Mouse (Mus musculus) NIH3T3 (cell line): ENCODE data around the gene Snd1.

Experiments
- DNase-seq: peaks from one replicate; pipeline ENCODE4 v3.0.0-alpha.2; 2012; ENCODE audit warnings: low read depth

Gene Snd1

GRCm38 (mm10) chr6:28872421-28872795 is 397.5 kb downstream of the Snd1 start:
- no peak for DNase-seq

DNA sequence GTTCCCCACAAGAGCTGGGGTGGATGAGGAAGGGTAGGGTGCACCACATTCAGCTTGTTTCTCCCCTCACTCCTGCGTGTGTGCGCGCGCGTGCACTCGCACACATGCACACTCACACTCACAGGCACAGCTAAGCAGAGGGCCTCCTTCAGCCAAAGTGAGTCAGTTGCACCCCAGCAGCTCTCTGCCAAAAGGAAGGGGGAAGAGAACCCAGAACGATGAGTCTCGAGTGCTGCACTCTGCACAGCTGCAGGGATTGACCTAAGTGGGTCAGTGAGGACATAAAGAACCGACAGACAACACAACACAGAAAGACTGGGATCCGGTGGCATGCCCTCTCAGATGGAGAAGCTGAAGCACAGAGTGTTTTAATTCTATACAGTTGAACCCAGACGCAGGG is 399.1 kb downstream of the Snd1 start:
- DNase-seq, result peak; percentile 22

DNA sequence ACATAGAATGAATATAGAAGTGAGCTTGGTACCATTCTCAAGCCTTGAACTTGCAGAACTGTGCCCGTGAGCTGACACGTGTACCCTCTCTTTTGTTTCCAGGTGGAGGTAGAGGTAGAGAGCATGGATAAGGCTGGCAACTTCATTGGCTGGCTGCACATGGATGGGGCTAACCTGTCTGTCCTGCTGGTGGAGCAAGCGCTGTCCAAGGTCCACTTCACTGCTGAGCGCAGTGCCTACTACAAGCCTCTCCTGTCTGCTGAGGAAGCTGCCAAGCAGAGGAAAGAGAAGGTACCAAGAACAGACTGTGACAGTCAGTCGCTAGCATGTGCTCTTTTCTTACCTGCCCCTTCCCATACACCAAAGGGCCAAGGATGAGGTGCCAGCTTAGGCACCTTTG is 399.8 kb downstream of the Snd1 start:
- no peak for DNase-seq

GRCm38 (mm10) chr6:28875333-28875732 is 400.4 kb downstream of the Snd1 start:
- DNase-seq, result no peak

- peak; percentile 25 for DNase-seq
Observed at GRCm38 (mm10) chr6:28876492-28876891, 401.6 kb downstream of the Snd1 start.

- DNase-seq, result peak; percentile 33
Observed at GRCm38 (mm10) chr6:28877945-28878666, 403.2 kb downstream of the Snd1 start.

- no peak for DNase-seq
Observed at GRCm38 (mm10) chr6:28879315-28879714, 404.4 kb downstream of the Snd1 start.

GRCm38 (mm10) chr6:28880909-28881308 is 406.0 kb downstream of the Snd1 start:
- no peak for DNase-seq

DNA sequence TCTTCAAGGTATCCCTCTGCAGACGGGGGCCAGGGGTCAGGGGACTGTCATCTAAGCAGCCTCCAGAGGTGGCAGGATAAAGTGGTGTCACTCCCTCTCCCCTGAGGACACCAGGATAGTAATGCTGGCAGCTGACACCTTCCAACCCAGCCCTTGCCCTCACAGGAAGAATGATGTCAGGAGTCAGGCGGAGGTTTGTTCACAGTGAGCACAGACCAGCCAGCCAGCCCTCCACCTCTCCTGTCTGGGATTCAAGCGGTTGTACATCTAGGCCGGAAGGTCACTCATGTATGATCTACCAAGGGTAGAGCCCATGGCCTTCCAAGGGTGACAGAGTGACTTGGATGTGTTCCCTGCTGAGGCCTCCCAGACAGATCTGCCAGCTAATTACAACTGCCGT is 408.6 kb downstream of the Snd1 start:
- no peak for DNase-seq

DNA sequence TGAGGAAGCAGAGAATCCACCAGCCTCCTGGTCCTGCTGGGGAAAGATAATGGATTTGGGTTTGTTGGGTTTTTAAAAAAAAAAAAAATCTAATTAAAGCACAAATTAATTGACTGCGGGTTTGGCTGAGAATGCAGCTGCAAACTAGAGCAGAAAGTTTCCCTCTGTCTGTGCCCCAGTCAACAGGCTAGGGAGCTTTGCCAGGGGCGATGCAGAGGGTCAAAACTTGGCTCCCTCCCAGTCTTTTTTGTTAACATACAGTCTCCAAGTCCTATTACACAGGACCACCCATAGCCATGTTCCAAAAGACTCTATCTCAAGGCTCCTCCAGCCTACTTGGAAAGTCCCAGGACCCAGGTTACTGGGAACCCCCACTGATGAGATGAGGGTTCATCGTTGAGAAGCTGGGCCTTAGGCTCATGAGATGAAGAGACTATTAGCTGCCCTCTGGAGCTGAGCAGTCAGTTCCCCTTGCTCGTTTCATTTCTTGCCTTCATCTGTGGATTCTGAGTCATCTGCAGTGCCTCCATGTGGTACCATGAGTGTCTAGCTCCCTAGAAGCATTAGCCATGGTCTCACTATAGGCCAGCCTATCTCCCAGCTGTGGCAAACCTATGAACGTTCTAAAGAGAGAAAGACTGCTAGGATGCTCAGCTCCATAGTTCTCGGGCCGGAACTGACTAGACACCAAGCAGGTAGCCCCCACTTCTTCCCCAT is 411.9 kb downstream of the Snd1 start:
- DNase-seq, result peak; percentile 26

GRCm38 (mm10) chr6:28890426-28890825 is 415.5 kb downstream of the Snd1 start:
- DNase-seq, result no peak

DNA sequence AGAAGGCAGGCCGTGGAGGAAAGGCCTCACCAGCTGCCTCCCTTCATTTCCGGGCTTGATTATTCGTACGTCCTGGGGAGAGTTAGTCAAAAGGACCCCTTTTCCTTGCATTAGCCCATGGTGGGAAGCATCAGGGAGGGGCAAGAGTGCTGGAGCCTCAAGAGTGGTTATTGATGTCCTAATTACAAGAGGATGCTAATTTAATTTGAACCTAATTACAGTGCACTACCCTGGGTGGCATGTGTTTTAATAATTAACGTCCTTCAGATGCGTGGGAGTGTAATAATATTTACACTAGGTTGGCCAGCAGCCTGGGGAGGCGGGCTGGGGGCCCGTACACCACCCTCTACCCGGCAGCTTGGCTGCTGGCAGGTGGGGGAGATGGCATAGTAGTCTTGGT is 416.5 kb downstream of the Snd1 start:
- DNase-seq, result no peak

GRCm38 (mm10) chr6:28895004-28895515 is 420.1 kb downstream of the Snd1 start:
- DNase-seq, result peak; percentile 53

DNA sequence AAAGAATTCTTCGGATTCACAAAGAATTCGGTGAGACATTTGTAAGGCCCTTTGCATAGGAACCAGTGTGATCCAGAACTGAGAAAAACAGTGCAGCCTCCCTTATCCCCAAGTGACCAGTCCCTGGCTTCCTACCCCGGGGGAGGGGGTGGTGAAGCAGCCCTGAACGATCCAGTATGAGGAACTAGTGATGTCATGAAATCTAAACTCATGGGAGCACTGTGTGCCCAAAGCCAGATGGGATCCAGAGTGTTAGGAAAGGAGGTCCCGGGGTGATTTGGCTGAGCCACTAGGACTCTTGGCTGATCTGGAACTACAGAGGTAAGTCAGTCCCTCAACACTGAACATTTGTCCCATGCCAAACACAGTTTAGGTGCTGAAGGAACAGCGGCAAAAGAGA is 420.8 kb downstream of the Snd1 start:
- DNase-seq, result peak; percentile 29

GRCm38 (mm10) chr6:28896762-28897320 is 421.9 kb downstream of the Snd1 start:
- DNase-seq, result no peak

- peak; percentile 76 for DNase-seq
Observed at GRCm38 (mm10) chr6:28897326-28898085, 422.6 kb downstream of the Snd1 start.

DNA sequence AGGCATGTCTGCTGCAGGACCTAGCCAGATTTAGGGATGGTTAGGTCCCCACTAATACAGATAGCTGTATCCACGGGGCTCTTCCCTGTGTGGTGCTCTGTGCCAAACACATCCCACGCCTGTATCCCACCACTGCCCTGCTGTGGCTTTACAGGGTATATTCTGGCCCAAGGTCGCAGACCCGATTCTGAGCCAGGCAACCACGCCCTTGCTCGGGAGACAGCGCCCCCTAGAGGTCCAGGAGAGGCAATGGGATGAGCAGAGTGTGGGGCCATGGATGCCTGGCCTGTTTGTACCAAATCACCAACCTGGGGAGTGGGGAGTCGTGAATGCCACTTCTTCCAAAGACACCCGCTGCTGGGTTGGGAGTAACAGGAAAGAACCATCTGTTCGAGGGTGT is 423.9 kb downstream of the Snd1 start:
- DNase-seq, result peak; percentile 45

DNA sequence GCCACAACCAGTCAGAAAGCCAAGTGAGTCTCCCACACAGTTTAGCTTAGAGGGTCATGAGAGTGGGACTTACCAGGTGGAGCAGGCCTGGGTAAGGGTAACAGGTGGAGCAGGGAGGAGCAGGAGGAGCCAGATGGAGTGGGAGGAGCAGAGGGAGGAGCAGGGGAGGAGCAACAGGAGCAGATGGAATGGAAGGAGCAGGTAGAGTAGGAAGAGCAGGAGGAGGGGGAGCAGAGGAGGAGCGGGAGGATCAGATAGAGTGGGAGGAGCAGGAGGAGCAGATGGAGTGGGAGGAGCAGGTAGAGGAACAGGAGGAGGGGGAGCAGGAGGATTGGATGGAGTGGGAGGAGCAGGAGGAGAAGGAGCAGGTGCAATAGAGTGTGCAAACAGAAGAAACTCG is 427.6 kb downstream of the Snd1 start:
- DNase-seq, result no peak

DNA sequence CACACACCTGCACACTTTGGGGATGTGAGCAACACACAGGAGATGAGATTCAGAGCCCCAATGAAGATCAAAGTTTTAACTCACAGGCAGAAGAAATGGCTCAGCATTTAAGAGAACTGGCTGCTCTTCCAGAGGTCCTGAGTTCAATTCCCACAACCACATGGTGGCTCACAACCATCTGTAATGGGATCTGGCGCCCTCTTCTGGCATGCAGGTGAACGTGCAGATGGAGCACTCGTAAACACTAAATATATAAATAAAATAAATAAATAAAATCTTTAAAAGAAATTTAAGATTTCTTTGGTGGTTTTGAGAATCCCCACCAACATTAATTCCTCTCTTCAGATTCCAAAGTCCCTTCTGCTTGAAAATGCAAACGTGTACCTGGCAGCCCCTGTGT is 429.5 kb downstream of the Snd1 start:
- DNase-seq, result no peak

DNA sequence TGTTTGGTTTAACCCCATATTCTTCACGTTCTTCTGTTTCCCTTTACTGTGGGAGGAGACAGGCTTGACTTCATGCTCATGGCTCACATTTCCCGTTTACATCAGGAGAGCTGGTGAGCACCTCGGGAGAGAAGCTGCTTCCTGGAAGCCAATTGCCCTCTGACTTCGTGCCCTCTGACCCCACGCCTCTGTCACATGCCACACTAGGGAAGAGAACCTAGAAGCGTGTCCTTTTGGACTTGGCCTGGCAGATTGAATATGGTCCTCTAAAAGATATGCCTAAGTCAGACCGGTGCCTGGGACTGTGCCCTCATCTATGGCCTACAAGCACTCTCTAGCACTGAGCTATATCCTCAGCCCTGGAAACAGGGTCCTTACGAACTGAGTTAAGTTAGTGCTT is 430.4 kb downstream of the Snd1 start:
- DNase-seq, result no peak

- DNase-seq, result peak; percentile 61
Observed at GRCm38 (mm10) chr6:28909866-28910265, 434.9 kb downstream of the Snd1 start.

DNA sequence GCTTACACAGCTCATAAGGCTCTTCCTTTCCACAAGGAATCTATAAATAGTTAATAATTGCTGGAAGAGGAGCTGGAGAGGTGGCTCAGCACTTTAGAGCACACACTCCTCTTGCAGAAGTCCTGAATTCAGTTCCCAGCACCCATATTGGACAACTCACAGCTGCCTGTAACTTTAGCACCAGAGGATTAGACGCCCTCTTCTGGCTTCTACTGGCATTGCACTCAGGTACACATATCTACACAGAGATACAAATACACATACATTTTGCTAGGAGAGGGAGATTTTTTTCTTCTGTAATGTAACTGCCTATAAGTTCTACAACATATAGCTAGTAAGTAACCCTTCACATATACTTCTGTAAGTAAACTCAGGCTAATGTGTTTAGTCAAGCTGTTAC is 440.0 kb downstream of the Snd1 start:
- DNase-seq, result peak; percentile 29
